Mouse (Mus musculus) lung, postnatal 0 days (tissue): ENCODE measurements around the gene Smim24. TPM values are rescaled to one million over a fixed set of nuclear protein-coding genes. Genes with fewer than 3 reads are reported as not detected.

Experiments
- ATAC-seq: fragments of 200-750 bp; cut with Nextera tagmentation; 2 replicates; pipeline ENCODE4 v1.8.0; 2017; ENCODE audit warnings: moderate library complexity
- DNase-seq: peaks from one replicate; pipeline ENCODE4 v3.0.0-alpha.2; 2016; ENCODE audit warnings: low spot score
- H3K27ac ChIP-seq: fragments of 300-500 bp; sonication (generic); 2 replicates; pipeline ENCODE4 v1.5.1; 2014; ENCODE audit warnings: antibody characterized with exemption, mild to moderate bottlenecking, low read length, mixed read lengths
- H3K27me3 ChIP-seq: fragments of 300-500 bp; sonication (generic); replicated peaks from 2 replicates; pipeline ENCODE4 v1.6.1; 2014; ENCODE audit warnings: low read length, mixed read lengths; ENCODE audit not compliant: insufficient read depth
- H3K36me3 ChIP-seq: fragments of 300-500 bp; sonication (generic); 2 replicates; pipeline ENCODE4 v1.6.1; 2014; ENCODE audit warnings: low read length, mixed read lengths; ENCODE audit not compliant: insufficient read depth
- H3K4me1 ChIP-seq: fragments of 300-500 bp; sonication (generic); 2 replicates; pipeline ENCODE4 v1.6.1; 2014; ENCODE audit warnings: antibody characterized with exemption, low read depth, low read length, mixed read lengths; ENCODE audit not compliant: insufficient read depth
- H3K4me2 ChIP-seq: fragments of 300-500 bp; sonication (generic); replicated peaks from 2 replicates; pipeline ENCODE4 v1.6.1; 2014; ENCODE audit warnings: low read depth, mild to moderate bottlenecking, low read length, moderate library complexity, mixed read lengths
- H3K4me3 ChIP-seq: fragments of 300-500 bp; sonication (generic); 2 replicates; pipeline ENCODE4 v1.5.1; 2014; ENCODE audit warnings: low read depth, low read length
- H3K9ac ChIP-seq: fragments of 300-500 bp; sonication (generic); replicated peaks from 2 replicates; pipeline ENCODE4 v1.6.1; 2014; ENCODE audit warnings: low read depth, mild to moderate bottlenecking
- H3K9me3 ChIP-seq: fragments of 300-500 bp; sonication (generic); 2 replicates; pipeline ENCODE4 v1.6.1; 2016; ENCODE audit warnings: low read length, mixed read lengths
- CTCF ChIP-seq: IDR thresholded peaks from 2 replicates; pipeline ENCODE4 v1.5.1; 2016; ENCODE audit warnings: antibody characterized with exemption, mild to moderate bottlenecking
- EP300 ChIP-seq: IDR thresholded peaks from 2 replicates; pipeline ENCODE4 v1.6.1; 2016; ENCODE audit warnings: antibody characterized with exemption, mild to moderate bottlenecking, control low read depth
- WGBS: fragments of 180-500 bp; shearing (Covaris S2); extraction: QIAGEN DNeasy Blood & Tissue Kit; methylation state at CpG from one replicate; pipeline ENCODE4 v1.1.7; 2014; 5-methylcytosine and 5-hydroxymethylcytosine counted together
- polyA plus RNA-seq: library from polyadenylated mRNA; unstranded; fragments of >200 nt; fragmentation: Nextera tagmentation; extraction: Ambion mirVana; gene quantifications from 2 replicates; pipeline ENCODE4 v1.2.1, GENCODE M21; 2015

Smim24 gene
- polyA plus RNA-seq, 1 experiment from 2014 or later, result 3.1 TPM

DNA sequence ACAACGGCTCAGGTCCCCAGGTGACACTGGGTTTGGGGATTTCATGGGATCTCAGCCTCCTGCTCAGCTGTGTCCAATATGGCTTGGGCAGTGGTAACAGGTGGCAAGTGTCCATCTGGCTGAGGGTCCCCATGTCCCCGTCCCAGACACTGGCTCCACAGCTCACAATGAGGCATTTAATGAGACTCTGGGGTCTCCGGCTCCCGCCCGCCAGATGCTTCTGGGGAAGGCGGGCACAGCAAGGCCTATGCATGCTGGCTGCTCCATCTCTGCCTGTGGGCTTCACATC lies 25.7 kb upstream of the Smim24 start:
- peaks cover 37% of the 10 kb centered on the region for H3K36me3 ChIP-seq
- WGBS, result 78% methylated on average over 6 of the region's 6 CpGs
- H3K27me3 ChIP-seq, result no peaks in the 10 kb centered on the region
- ATAC-seq (no peak), DNase-seq (no peak)
- no peak overlapping the region for H3K9ac ChIP-seq
- H3K4me1 ChIP-seq, result peaks cover 17% of the 10 kb centered on the region
- no peaks in the 10 kb centered on the region for H3K9me3 ChIP-seq
- H3K4me2 ChIP-seq, result no peak overlapping the region
- TF ChIP-seq EP300 (no peak), CTCF (no peak)
- no peak overlapping the region for H3K4me3 ChIP-seq
- H3K27ac ChIP-seq, result no peak overlapping the region

DNA sequence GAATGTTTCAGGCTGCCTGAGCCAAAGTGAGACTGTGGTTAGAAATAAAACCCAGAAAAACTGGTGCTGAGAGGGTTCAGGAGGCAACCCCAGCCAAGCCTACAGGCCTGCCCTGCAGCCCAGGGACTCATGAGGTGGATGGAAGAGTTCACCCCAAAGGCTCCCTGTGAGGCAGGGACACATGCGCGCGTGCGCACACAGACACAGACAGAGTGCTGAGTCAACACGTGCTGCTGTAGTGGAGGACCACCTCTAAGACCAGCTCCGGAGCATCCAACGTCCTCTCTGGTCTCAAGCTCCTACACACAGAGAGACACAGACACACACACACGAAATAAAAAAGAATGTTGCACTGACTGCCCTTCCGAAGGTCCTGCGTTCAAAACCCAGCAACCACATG lies 17.5 kb upstream of the Smim24 start:
- no peaks in the 10 kb centered on the region for H3K9me3 ChIP-seq
- TF ChIP-seq EP300 (no peak), CTCF (no peak)
- H3K27ac ChIP-seq, result no peak overlapping the region
- H3K4me3 ChIP-seq, result no peak overlapping the region
- H3K27me3 ChIP-seq, result no peaks in the 10 kb centered on the region
- no peak overlapping the region for H3K4me2 ChIP-seq
- 89% methylated on average over 10 of the region's 10 CpGs for WGBS
- H3K9ac ChIP-seq, result no peak overlapping the region
- H3K4me1 ChIP-seq, result peaks cover 15% of the 10 kb centered on the region; the same call in 1 of the 2 replicates
- no peak for DNase-seq
- ATAC-seq, result no peak
- 0 out of 2 replicates have a peak, but pooled peaks cover 9% of the 10 kb centered on the region for H3K36me3 ChIP-seq

DNA sequence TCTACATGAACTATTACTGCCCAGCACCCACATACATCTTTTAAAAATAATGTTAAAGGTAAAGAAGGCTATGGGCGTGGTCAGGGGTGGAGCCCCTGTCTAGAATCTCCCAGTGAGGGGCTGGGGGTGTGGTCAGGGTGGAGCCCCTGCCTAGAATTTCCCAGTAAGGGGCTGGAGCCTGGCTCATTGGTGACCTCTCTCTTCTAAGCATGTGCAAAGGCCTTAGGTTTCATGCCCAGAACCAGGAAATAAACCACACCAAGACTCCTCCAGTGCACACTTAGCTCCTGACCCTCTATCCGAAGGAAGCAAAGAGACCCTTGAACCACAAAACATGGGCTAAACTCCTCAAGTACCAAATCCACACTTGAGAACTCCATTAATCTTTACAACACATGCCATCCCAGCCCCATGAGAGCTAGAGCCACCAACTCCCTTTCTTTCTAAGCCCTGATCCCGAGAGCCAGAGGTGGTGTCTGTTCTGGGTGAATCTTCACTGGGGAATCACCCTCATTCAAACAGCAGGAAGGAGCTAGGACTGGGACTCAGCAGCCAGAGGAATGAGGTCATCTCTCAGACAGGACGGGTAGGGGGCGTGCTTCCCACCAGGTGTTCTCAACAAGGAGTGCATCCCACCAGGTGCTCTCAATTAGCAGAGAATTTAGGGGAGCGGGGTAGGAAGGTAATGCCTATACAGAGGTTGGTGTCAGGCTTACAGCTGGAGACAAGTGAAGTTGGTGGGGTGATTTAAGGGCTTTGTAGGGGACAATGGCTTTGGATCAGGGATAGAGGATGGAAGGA lies 16.1 kb upstream of the Smim24 start:
- Histone ChIP-seq H3K27me3 (no peaks in the 10 kb centered on the region), H3K4me3 (no peak overlapping the region), H3K9ac (peak overlapping the region; percentile 88; the same call in 1 of the 2 replicates), H3K27ac (no peak overlapping the region; the same call in 1 of the 2 replicates), H3K4me1 (peaks cover 15% of the 10 kb centered on the region; the same call in 1 of the 2 replicates), H3K4me2 (0 out of 2 replicates have a peak overlapping the region, but pooled peaks have one; percentile 83), H3K9me3 (no peaks in the 10 kb centered on the region), H3K36me3 (no peaks in the 10 kb centered on the region)
- no peak for ATAC-seq
- TF ChIP-seq CTCF, result 0 out of 2 replicates have a peak, but pooled peaks have one; percentile 18
- no peak for TF ChIP-seq EP300
- no peak for DNase-seq
- 25% methylated on average over 6 of the region's 6 CpGs for WGBS

DNA sequence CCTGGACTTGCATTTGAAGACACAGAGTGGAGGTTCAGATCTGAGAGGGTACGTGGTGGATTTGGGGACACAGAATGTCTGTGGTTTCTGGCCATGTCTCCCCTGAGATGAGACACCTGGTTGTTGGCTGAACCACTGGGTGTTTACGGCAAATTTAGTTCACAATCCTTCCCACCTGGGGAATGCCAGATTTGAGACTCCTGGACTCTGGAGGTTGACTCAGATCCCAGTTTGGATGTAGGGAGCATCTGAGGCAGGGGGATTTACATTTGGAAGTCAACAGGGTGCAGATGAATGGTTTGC lies 15.5 kb upstream of the Smim24 start:
- no peak for ATAC-seq
- H3K27ac ChIP-seq, result peak overlapping the region; percentile 43; the same call in 1 of the 2 replicates
- no peak for DNase-seq
- 26% methylated on average over 2 of the region's 2 CpGs for WGBS
- H3K36me3 ChIP-seq, result no peaks in the 10 kb centered on the region
- no peak for TF ChIP-seq CTCF
- peak overlapping the region; percentile 83 for H3K4me2 ChIP-seq
- peak overlapping the region; percentile 88 for H3K9ac ChIP-seq
- peak overlapping the region; percentile 82; the same call in 1 of the 2 replicates for H3K4me3 ChIP-seq
- no peaks in the 10 kb centered on the region for H3K27me3 ChIP-seq
- no peaks in the 10 kb centered on the region for H3K9me3 ChIP-seq
- peaks cover 15% of the 10 kb centered on the region; the same call in 1 of the 2 replicates for H3K4me1 ChIP-seq

DNA sequence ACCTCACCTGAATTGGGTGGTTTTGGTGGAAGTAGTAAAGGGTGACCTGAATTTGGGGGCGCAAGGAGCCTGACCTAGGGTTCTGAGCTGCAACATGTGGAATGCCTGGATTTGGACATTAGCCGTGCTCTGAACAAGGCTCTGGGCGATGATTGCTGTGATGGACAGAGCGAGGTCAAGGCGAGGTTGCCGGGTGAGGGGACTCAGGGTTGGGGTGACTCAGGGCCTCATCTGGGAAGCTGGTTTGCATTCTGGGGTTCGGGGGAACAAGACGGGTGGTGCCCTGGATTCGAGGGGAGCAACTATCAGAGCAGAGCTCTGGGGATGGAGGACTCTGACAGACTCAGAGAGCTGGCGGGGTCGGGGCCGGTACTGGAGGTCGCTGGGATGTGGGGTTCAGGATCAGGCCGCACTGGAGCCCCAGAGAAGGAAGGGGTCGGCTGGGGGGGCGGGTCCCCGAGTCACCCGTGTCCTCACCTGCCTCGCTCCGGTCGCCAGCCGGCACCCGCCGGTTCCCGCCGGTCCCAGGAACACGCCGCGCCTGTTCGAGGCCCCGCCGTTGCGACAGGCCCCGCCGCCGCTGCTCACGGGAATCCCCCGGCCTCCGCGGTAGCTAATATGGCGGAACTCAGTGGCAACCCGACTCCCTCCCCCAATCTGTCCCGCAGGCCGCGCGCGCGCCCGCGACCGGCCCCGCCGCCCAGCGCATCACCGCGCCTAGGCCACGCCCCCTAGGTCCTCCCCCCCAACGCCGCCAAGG lies 14.9 kb upstream of the Smim24 start, which contains the start of gene Fzr1:
TSS of gene Fzr1 (minus strand) at position 724 of the 760 bp plus-strand sequence.
- Histone ChIP-seq H3K4me3 (peak within 1 kb of the TSS; percentile 82), H3K4me2 (peak within 1 kb of the TSS; percentile 83), H3K27me3 (no peaks in the 10 kb centered on the region), H3K36me3 (no peaks in the 10 kb centered on the region), H3K9me3 (no peaks in the 10 kb centered on the region), H3K9ac (peak within 1 kb of the TSS; percentile 88), H3K27ac (peak within 1 kb of the TSS; percentile 43), H3K4me1 (peaks cover 15% of the 10 kb centered on the region; the same call in 1 of the 2 replicates)
- WGBS, result 5% methylated on average over 36 of the region's 59 CpGs
- peak; percentile 32 for DNase-seq
- TF ChIP-seq CTCF, result no peak
- no peak for TF ChIP-seq EP300
- ATAC-seq, result no peak; the same call in 1 of the 2 replicates

DNA sequence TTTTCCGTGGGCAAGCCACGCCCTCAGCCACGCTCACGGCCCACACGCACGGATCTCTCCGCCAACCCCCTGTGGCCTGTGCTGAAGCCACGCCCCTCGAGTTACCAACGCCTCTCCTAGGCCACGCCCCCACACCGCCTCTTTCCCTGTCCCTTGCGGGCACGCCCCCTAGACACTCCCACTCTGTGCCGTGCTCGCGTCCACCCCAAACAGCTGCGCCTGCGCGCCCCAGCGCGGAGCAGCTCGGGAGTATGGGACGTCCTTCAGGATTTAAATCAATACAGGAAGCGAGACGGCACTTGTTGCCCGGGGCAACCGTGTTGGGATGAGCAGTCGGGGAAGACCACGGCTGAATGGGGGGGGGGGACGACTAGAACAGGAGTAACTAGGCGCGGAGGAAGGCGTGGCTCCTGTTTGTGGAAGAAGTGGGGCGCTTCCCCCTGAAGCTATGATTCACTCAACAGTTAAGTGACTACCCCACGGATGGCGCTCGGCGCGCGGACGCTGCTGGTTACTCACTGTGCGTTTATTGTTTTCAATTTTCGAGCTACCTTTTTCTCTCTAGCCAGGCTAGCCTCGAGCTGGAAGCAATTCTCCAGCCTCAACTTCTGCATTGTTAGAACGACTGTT lies 14.2 kb upstream of the Smim24 start:
- Histone ChIP-seq H3K36me3 (no peaks in the 10 kb centered on the region), H3K9ac (no peak overlapping the region), H3K9me3 (no peaks in the 10 kb centered on the region), H3K27ac (no peak overlapping the region), H3K4me3 (peak overlapping the region; percentile 82), H3K4me1 (peaks cover 15% of the 10 kb centered on the region; the same call in 1 of the 2 replicates), H3K27me3 (no peaks in the 10 kb centered on the region), H3K4me2 (peak overlapping the region; percentile 58)
- WGBS, result 3% methylated on average over 45 of the region's 46 CpGs
- ATAC-seq (peak; percentile 96), DNase-seq (peak; percentile 100)
- TF ChIP-seq CTCF (0 out of 2 replicates have a peak, but pooled peaks have one; percentile 25), EP300 (no peak)
